24 mouse cellular contexts compared by ENCODE assay signal in genomic region chr4:88561791-88562190, GRCm38 (mm10). TPM values are rescaled to one million over a fixed set of nuclear protein-coding genes. Genes with fewer than 3 reads are reported as not detected.
DNase-seq lines count a peak whose midpoint lies in the region; TF ChIP-seq lines count a peak whose summit lies in the region.
"Had no signal": no experiment of that assay in that cellular context is flagged by ENCODE, and none has a peak within 500 bp of the region (broad histone marks: within the 10 kb centered on the region; RNA-seq: fewer than 3 reads in every experiment).

No protein-coding gene starts in this region.

- H3K27ac ChIP-seq in cerebellum, adult 2 months (ENCODE audit: insufficient read depth, low read length) = peak overlapping the region; percentile 76; the same call in 1 of the 2 replicates
- H3K27ac ChIP-seq: embryonic facial prominence, embryonic 15.5 days; forebrain, embryonic 10.5 days; forebrain, embryonic 15.5 days; heart, adult 2 months; hindbrain, embryonic 10.5 days; hindbrain, embryonic 14.5 days; intestine, embryonic 15.5 days had no signal

- no peaks in the 10 kb centered on the region for H3K27me3 ChIP-seq in cerebellum, adult 2 months (ENCODE audit: control insufficient read depth, insufficient read depth, low read length)
- H3K27me3 ChIP-seq: embryonic facial prominence, embryonic 15.5 days; forebrain, embryonic 15.5 days; heart, embryonic 12.5 days; intestine, embryonic 15.5 days had no signal

- no peak for TF ChIP-seq POLR2A in cerebellum, adult 2 months (IDR thresholded peaks at IDR 0.05; ENCODE audit: borderline replicate concordance, insufficient read depth, low read length)

- peaks cover 11% of the 10 kb centered on the region for H3K4me1 ChIP-seq in cerebellum, adult 2 months (ENCODE audit: control insufficient read depth, insufficient read depth, low read length)
- H3K4me1 ChIP-seq: embryonic facial prominence, embryonic 15.5 days; forebrain, embryonic 10.5 days; forebrain, embryonic 15.5 days; heart, embryonic 12.5 days; hindbrain, embryonic 10.5 days; intestine, embryonic 15.5 days had no signal

- WGBS in cerebellum, adult 2 months = 14% methylated on average over 1 of the region's 1 CpGs

- H3K4me3 ChIP-seq in cerebellum, adult 2 months (replicated peaks; ENCODE audit: insufficient read depth, low read depth, low read length) = no peak overlapping the region
- H3K4me3 ChIP-seq: embryonic facial prominence, embryonic 15.5 days; erythroblast, embryonic 14.5 days; forebrain, embryonic 10.5 days; forebrain, embryonic 15.5 days; heart, adult 2 months; heart, embryonic 12.5 days; hindbrain, embryonic 10.5 days; intestine, embryonic 15.5 days had no signal

- DNase-seq in cerebellum, adult 11 months = peak; percentile 53
- DNase-seq in cerebellum, adult 2 months = peak; percentile 68 to 85
- peak; percentile 37 to 65 for DNase-seq in cerebellum, postnatal 10 days
- DNase-seq in spleen, postnatal 10 days (ENCODE audit: low spot score in 2 of 2) = no peak
- no peak for DNase-seq in thymus, postnatal 14 days
- DNase-seq in liver = no peak
- DNase-seq: adrenal gland, adult 2 months; adrenal gland, postnatal 25 days; embryo, embryonic 11 days; gastrocnemius, postnatal 14 days; heart, adult 2 months; kidney, adult 18-20 months had no signal

- no peak for TF ChIP-seq CTCF in cerebellum, adult 2 months (IDR thresholded peaks at IDR 0.05; ENCODE audit: borderline replicate concordance, insufficient read depth, low read depth, low read length)

RNA-seq across cellular contexts. Expression of gene Ifna15, which starts 3.7 kb away (rescaled TPM):
- not detected in 2 replicates for polyA plus RNA-seq in cerebellum, adult 2 months (2012; rRNA removed)
- polyA plus RNA-seq: adrenal gland, adult 2 months; embryonic facial prominence, embryonic 11.5 days; embryonic facial prominence, embryonic 15.5 days; erythroblast, embryonic 14.5 days; forebrain, embryonic 10.5 days; forebrain, embryonic 15.5 days; frontal cortex, adult 2 months; gonadal fat pad, adult 2 months; heart, adult 2 months; heart, embryonic 12.5 days; heart, embryonic 16.5 days; hindbrain, embryonic 10.5 days; hindbrain, embryonic 14.5 days; intestine, embryonic 15.5 days had no signal

RNA-seq across cellular contexts. Expression of gene Ifna14, which starts 9.8 kb away (rescaled TPM):
- not detected in 2 replicates for polyA plus RNA-seq in cerebellum, adult 2 months (2012; rRNA removed)
- polyA plus RNA-seq: adrenal gland, adult 2 months; embryonic facial prominence, embryonic 11.5 days; embryonic facial prominence, embryonic 15.5 days; erythroblast, embryonic 14.5 days; forebrain, embryonic 10.5 days; forebrain, embryonic 15.5 days; frontal cortex, adult 2 months; gonadal fat pad, adult 2 months; heart, adult 2 months; heart, embryonic 12.5 days; heart, embryonic 16.5 days; hindbrain, embryonic 10.5 days; hindbrain, embryonic 14.5 days; intestine, embryonic 15.5 days had no signal

RNA-seq across cellular contexts. Expression of gene Ifna9, which starts 30.4 kb away (rescaled TPM):
- polyA plus RNA-seq in cerebellum, adult 2 months (2012; rRNA removed) = not detected in 2 replicates
- polyA plus RNA-seq: adrenal gland, adult 2 months; embryonic facial prominence, embryonic 11.5 days; embryonic facial prominence, embryonic 15.5 days; erythroblast, embryonic 14.5 days; forebrain, embryonic 10.5 days; forebrain, embryonic 15.5 days; frontal cortex, adult 2 months; gonadal fat pad, adult 2 months; heart, adult 2 months; heart, embryonic 12.5 days; heart, embryonic 16.5 days; hindbrain, embryonic 10.5 days; hindbrain, embryonic 14.5 days; intestine, embryonic 15.5 days had no signal

RNA-seq across cellular contexts. Expression of gene Ifnb1, which starts 39.2 kb away (rescaled TPM):
- polyA plus RNA-seq in cerebellum, adult 2 months (2012; rRNA removed) = not detected in 2 replicates
- polyA plus RNA-seq: adrenal gland, adult 2 months; embryonic facial prominence, embryonic 11.5 days; embryonic facial prominence, embryonic 15.5 days; erythroblast, embryonic 14.5 days; forebrain, embryonic 10.5 days; forebrain, embryonic 15.5 days; frontal cortex, adult 2 months; gonadal fat pad, adult 2 months; heart, adult 2 months; heart, embryonic 12.5 days; heart, embryonic 16.5 days; hindbrain, embryonic 10.5 days; hindbrain, embryonic 14.5 days; intestine, embryonic 15.5 days had no signal

RNA-seq across cellular contexts. Expression of gene Ifna12, which starts 41.4 kb away (rescaled TPM):
- polyA plus RNA-seq in cerebellum, adult 2 months (2012; rRNA removed) = not detected in 2 replicates
- polyA plus RNA-seq: adrenal gland, adult 2 months; embryonic facial prominence, embryonic 11.5 days; embryonic facial prominence, embryonic 15.5 days; erythroblast, embryonic 14.5 days; forebrain, embryonic 10.5 days; forebrain, embryonic 15.5 days; frontal cortex, adult 2 months; gonadal fat pad, adult 2 months; heart, adult 2 months; heart, embryonic 12.5 days; heart, embryonic 16.5 days; hindbrain, embryonic 10.5 days; hindbrain, embryonic 14.5 days; intestine, embryonic 15.5 days had no signal

Comparison
In these comparisons a context has a peak if more than half of its experiments do, and no peak if none do; other contexts are left out.
1. DNase-seq: peak in cerebellum, adult 11 months (single experiment), cerebellum, adult 2 months (2 of 2) and cerebellum, postnatal 10 days (2 of 2); none in spleen, postnatal 10 days (0 of 2), thymus, postnatal 14 days (single experiment) and liver (single experiment).